ENCODE assay signal across 10 mouse cellular contexts in the genomic region with DNA sequence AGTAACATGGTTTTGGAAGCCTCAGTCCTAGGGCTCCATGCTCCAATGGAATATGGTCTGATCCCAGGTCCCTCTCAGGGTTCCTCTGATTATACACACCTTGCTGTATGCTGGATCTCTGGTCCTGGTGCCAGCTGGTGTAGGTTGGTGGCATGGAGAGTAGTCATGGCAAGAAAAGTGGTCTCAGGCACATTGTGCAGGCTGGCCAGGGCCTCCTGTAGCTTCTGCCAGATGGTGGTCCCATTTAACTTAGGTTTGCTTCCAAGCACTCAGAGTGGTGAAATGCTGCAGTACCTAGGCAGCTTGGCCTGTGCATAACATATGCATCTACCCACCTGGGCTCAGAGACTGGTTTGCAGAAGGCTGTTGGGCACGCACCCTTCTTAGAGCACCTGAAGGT.
"Had no signal": no experiment of that assay in that cellular context is flagged by ENCODE, and none has a peak within 500 bp of the region (broad histone marks: within the 10 kb centered on the region; RNA-seq: fewer than 3 reads in every experiment).

No protein-coding gene starts in this region.

- H3K9me3 ChIP-seq: limb, embryonic 12.5 days; liver, embryonic 13.5 days; lung, embryonic 15.5 days; midbrain, embryonic 12.5 days; neural tube, embryonic 13.5 days had no signal

- H3K4me2 ChIP-seq: limb, embryonic 12.5 days; liver, embryonic 13.5 days; lung, embryonic 15.5 days; midbrain, embryonic 12.5 days; neural tube, embryonic 13.5 days had no signal

- H3K9ac ChIP-seq: limb, embryonic 12.5 days; liver, embryonic 13.5 days; liver, postnatal 0 days; lung, embryonic 15.5 days; midbrain, embryonic 12.5 days; neural tube, embryonic 13.5 days had no signal

- ATAC-seq: liver, postnatal 0 days; midbrain, embryonic 16.5 days had no signal

- H3K4me3 ChIP-seq: limb, embryonic 12.5 days; liver, embryonic 13.5 days; lung, embryonic 15.5 days; midbrain, embryonic 12.5 days; neural tube, embryonic 13.5 days had no signal

- H3K27ac ChIP-seq: limb, embryonic 12.5 days; liver, embryonic 13.5 days; lung, embryonic 15.5 days; midbrain, embryonic 12.5 days; neural tube, embryonic 13.5 days had no signal

- DNase-seq: kidney, postnatal 25 days; liver; liver, embryonic 13.5 days; liver, postnatal 0 days; right cerebral cortex, postnatal 14 days had no signal

- H3K27me3 ChIP-seq: limb, embryonic 12.5 days; liver, embryonic 13.5 days; lung, embryonic 15.5 days; midbrain, embryonic 12.5 days; neural tube, embryonic 13.5 days had no signal
